Mouse (Mus musculus) E14TG2a.4 (cell line): ENCODE measurements around the gene Pitpnm3.
"Not testable (repeated sequence)": the region's sequence is repeated elsewhere in the genome, so short reads cannot be mapped to it uniquely, and the experiment has no call there.

Source experiments
- CTCF ChIP-seq: conservative IDR thresholded peaks from 2 replicates; pipeline ENCODE4 v1.5.1; 2014; ENCODE audit warnings: low read length
- NANOG ChIP-seq: IDR thresholded peaks from 2 replicates; pipeline ENCODE4 v1.6.1; 2014; ENCODE audit warnings: borderline replicate concordance, low read length, mixed read lengths
- POU5F1 ChIP-seq: IDR thresholded peaks from 2 replicates; pipeline ENCODE4 v1.6.1; 2014; ENCODE audit warnings: low read length, borderline replicate concordance

DNA sequence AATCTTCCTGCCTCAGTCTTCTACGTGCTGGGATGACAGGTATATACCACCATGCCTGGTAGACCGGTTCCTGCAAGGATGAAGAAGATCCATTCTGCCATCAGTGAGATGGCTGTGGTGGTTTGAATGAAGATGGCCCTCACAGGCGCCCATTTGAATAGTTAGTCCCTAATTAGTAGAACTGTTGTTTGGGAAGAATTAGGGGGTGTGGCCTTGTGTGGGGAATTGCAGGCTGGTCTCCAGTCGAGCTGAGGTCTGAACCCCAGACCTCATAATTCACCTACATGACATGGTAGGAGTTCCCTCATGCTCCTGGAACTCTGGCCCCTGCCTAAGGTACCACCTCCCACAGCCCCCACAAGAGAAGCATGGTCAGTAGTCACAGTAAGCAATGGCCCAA is 36.3 kb upstream of the Pitpnm3 start:
- TF ChIP-seq CTCF, POU5F1, NANOG: not testable (repeated sequence)
